9 mouse cellular contexts compared by ENCODE assay signal in genomic region chr1:132046143-132046735, GRCm38 (mm10). TPM values are rescaled to one million over a fixed set of nuclear protein-coding genes. Genes with fewer than 3 reads are reported as not detected.
DNase-seq lines count a peak whose midpoint lies in the region; ATAC-seq and TF ChIP-seq lines count a peak whose summit lies in the region.
"Had no signal": no experiment of that assay in that cellular context is flagged by ENCODE, and none has a peak within 500 bp of the region (broad histone marks: within the 10 kb centered on the region; RNA-seq: fewer than 3 reads in every experiment).

No protein-coding gene starts in this region.

- no peaks in the 10 kb centered on the region; the same call in 1 of the 2 replicates for H3K4me1 ChIP-seq in testis, adult 2 months (ENCODE audit: control insufficient read depth, insufficient read depth, low read length)

- no peak overlapping the region for H3K27ac ChIP-seq in testis, adult 2 months (ENCODE audit: control insufficient read depth, insufficient read depth, low read depth, low read length)

- no peak overlapping the region for H3K4me3 ChIP-seq in testis, adult 2 months (ENCODE audit: control insufficient read depth, low read depth, low read length)
- H3K4me3 ChIP-seq: myocyte had no signal

- H3K27me3 ChIP-seq in testis, adult 2 months (ENCODE audit: control insufficient read depth, insufficient read depth, low read length) = no peaks in the 10 kb centered on the region

- no peak for DNase-seq in testis, postnatal 14 days (ENCODE audit: low spot score)
- DNase-seq in cerebellum, postnatal 25 days = peak; percentile 77 to 84
- peak; percentile 67 for DNase-seq in gastrocnemius, postnatal 14 days
- peak; percentile 78 for DNase-seq in kidney, adult 18-20 months
- peak; percentile 72 for DNase-seq in liver
- peak; percentile 42 to 60 for DNase-seq in spleen, postnatal 14 days (ENCODE audit: low spot score in 2 of 2)

- intact Hi-C loops in gastrocnemius, postnatal 14 days (cut with DNase I; ENCODE audit: low total_unique reads) = loop anchor here (5.0 kb wide), 1 partner anchor 66 kb away; no protein-coding TSS in a partner anchor

- peak; percentile 68 for ATAC-seq in monocyte, adult 5-6 weeks (replicated peaks; ENCODE audit: insufficient number of reproducible peaks, low FRiP score, low TSS enrichment, poor library complexity, severe bottlenecking)

- TF ChIP-seq POLR2A in testis, adult 2 months (IDR thresholded peaks at IDR 0.05; ENCODE audit: control insufficient read depth, low read depth, low read length) = no peak

- no peaks in the 10 kb centered on the region for H3K36me3 ChIP-seq in testis, adult 2 months (ENCODE audit: control insufficient read depth, insufficient read depth, low read length)

- peak; percentile 66; the same call in 1 of the 2 replicates for TF ChIP-seq CTCF in testis, adult 2 months (IDR thresholded peaks at IDR 0.05; ENCODE audit: control insufficient read depth, insufficient read depth, insufficient replicate concordance, low read depth, low read length)

RNA-seq across cellular contexts. Expression of gene Mfsd4a, which starts 21.6 kb away (rescaled TPM):
- 0.10 and 0.31 TPM in 2 replicates for polyA plus RNA-seq in testis, adult 2 months (2012; rRNA removed)
- total RNA-seq in gastrocnemius, postnatal 14 days (2021) = 1 to 10 TPM; 2.0 to 2.2 TPM
- total RNA-seq in monocyte, adult 5-6 weeks (2017) = 4.2 to 7.2 TPM (median 5.1 TPM) in 3 replicates

RNA-seq across cellular contexts. Expression of gene Elk4, which starts 38.8 kb away (rescaled TPM):
- polyA plus RNA-seq in testis, adult 2 months (2012; rRNA removed) = 3.9 and 4.3 TPM in 2 replicates
- total RNA-seq in gastrocnemius, postnatal 14 days (2021) = 10 to 100 TPM; 65.1 to 65.8 TPM
- total RNA-seq in monocyte, adult 5-6 weeks (2017) = 94.2 to 198 TPM (median 109 TPM) in 3 replicates
